Mouse (Mus musculus) testis, adult 2 months (tissue): Measurements from ENCODE around the gene Man1c1.

Experiments
- CTCF ChIP-seq: fragments of 200-500 bp; IDR thresholded peaks from 2 replicates; pipeline ENCODE4 v1.5.1; 2012; ENCODE audit warnings: low read depth, mild to moderate bottlenecking, inconsistent platforms, low read length, moderate library complexity; ENCODE audit not compliant: control insufficient read depth, insufficient read depth, insufficient replicate concordance
- POLR2A ChIP-seq: fragments of 200-500 bp; IDR thresholded peaks from 2 replicates; pipeline ENCODE4 v1.6.1; 2012; ENCODE audit warnings: low read depth, mild to moderate bottlenecking, inconsistent platforms, low read length, moderate library complexity; ENCODE audit not compliant: control insufficient read depth

GRCm38 (mm10) chr4:134741949-134742348 lies 37.9 kb upstream of the Man1c1 start:
- TF ChIP-seq CTCF (no peak), POLR2A (no peak)
